Mouse (Mus musculus): Measurements from ENCODE around the gene Bms1.

DNA sequence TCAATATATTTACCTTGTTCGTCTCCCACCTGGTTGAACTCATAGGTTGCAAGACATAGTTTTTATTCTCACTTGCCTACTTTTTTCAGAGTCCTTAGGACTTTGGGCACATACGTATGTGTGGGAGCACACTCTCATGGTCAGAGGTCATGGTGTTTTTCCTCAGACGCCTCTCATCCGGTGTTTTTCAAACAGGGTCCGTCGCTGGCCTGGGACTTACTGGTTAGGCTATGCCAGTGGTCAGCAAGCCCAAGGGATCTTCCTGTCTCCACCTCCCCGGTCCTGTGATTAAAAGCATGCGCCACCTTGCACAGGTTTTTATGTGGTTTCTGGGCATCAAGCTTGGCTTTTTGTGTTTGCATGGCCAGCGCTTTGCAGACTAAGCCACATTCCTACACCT lies 85.4 kb downstream of the Bms1 start:
- no peak for TF ChIP-seq CTCF (IDR thresholded peaks at IDR 0.05; ENCODE audit: borderline replicate concordance, insufficient read depth, low read length)
- TF ChIP-seq POLR2A (IDR thresholded peaks at IDR 0.05; ENCODE audit: low read depth, low read length) = no peak

Data from embryonic fibroblast, embryonic 13.5 days (primary cell).